Mouse (Mus musculus) pancreas, adult 10 weeks (tissue): ENCODE data around the gene Btbd19. TPM values are rescaled to one million over a fixed set of nuclear protein-coding genes. Genes with fewer than 3 reads are reported as not detected.

Source experiments
- polyA plus RNA-seq: library from polyadenylated mRNA; stranded (reverse); fragments of 350-450 nt; fragmentation: Illumina TruSeq; extraction: RNeasy Lipid Tissue Mini Kit (QIAGEN cat#74804); gene quantifications from one replicate; pipeline ENCODE4 v1.2.3, GENCODE M21; 2015; ENCODE audit warnings: low read depth, low replicate concordance; ENCODE audit not compliant: insufficient read depth

The Btbd19 gene
- 6.5 TPM for polyA plus RNA-seq

DNA sequence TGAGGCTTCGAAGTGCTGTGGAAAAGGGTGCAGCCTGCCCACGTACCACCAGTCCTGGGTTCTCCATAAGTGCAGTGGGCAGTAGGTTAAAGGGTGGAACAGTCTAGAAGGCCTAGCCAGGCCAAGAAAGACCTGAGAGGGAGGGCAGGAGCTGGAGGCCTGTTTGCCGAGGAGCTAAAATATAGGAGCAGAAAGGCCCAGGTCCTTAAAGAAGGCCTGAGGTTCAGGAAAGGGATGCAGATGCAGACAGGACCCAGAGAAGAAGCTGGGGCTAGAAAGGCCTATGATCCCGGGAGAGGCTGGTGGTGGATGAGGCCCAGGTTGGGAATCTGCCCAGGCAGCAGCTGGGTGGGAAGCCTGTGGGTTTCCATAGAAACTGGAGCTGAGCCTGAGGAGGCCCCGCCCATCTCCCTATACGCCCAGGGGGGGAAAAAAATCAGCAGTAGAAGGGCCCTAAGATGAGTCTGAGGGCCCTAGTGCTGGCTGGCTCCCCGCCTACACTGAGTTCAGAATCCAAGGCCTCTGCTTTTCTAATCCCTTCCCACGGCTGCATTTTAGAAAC lies at the start of gene Btbd19:
Gene Btbd19, minus strand, starts transcription at position 378 of the 562 bp plus-strand sequence.

GRCm38 (mm10) chr4:117155792-117156355 lies 30.3 kb upstream of the Btbd19 start, which contains the start of gene Rps8:
Rps8 (minus strand) TSS chr4:117156243.

DNA sequence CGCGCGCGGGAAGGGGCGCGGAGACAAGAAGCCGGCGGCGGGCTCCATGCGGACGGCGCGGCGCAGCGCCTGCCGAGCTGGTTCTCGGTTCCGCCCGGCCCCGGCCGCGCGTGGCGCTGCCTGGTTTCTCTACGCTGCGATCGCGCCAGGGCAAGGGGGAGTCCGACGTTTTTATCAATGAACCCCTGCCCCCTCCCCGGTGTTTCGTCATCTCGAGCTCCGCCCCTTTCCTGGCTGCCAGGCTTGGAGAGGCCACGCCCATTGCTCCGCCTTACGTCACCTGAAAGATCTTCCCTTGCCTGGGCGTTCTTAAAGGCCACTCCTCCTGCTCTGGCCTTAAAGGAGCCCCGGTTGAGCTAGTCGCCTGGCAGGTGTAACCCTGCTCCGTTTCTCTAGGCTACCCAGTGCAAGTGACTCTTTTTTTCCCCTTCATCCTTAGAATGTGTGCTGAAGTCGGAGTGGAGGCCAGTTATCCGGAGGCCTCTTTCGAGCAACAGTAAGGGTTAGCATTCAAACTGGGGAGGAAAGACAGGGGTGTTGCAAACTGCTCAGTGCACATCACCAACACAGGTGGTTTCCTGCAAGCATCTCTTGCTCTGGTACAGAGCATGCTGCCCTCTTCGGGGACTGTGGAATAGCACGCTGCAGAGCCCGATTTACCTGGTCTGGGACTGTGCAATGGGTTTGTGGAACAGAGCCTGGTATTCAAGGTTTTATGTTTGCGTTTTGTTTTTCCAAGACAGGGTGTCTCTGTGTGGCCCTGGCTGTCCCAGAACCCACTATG lies 8.5 kb upstream of the Btbd19 start, which contains the start of gene Plk3:
Gene Plk3, minus strand, starts transcription at position 147 of the 784 bp plus-strand sequence.

DNA sequence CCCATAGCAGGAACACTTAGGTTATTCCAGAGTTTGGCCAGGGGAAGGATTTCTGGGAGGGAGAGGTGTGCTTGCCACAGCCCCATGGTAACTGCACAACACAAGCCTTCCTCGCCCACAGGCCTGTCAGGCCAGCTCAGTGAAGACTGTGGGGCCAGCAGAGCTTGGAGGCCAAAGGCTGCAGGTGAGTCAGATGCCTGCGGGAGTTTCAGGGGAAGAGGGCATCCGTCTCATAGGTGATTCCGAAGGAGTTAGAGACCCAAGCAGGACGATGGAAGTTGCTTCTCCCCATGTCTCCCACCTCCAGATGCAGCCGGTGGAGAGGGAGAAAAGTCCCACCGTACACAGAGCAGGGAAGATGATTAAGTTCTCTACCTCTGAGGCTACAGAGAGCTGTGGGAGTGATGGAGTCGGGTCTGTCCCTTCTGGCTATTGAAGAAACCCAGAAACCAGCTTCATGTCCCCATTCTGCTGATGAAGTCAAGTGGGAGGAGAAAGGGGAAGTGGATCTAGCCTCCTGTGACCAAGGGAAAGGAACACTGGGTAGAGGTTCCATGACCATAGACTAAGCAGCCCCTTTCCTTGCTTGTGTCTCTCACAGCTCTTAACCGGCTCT lies 1.3 kb upstream of the Btbd19 start, which contains the start of gene Tctex1d4:
Gene Tctex1d4, plus strand, starts transcription at position 120 of the 616 bp plus-strand sequence.

GRCm38 (mm10) chr4:117095551-117096452 lies 29.7 kb downstream of the Btbd19 start, which contains the start of gene Ptch2:
Ptch2 (plus strand) TSS chr4:117096075.

Other genes starting within 250 kb of the Btbd19 start
- gene Zswim5, start 248.3 kb downstream of the Btbd19 start, polyA plus RNA-seq: 0.42 TPM
- 26.0 TPM for gene Urod, start 131.3 kb downstream of the Btbd19 start, polyA plus RNA-seq
- 7.8 TPM for gene Hectd3, start 130.4 kb downstream of the Btbd19 start, polyA plus RNA-seq
- 4.9 TPM for gene Eif2b3, start 106.3 kb downstream of the Btbd19 start, polyA plus RNA-seq
- 0.33 TPM for gene Ptch2, start 29.6 kb downstream of the Btbd19 start, polyA plus RNA-seq
- gene Tctex1d4, start 1.1 kb upstream of the Btbd19 start, polyA plus RNA-seq: not detected
- 1.6 TPM for gene Plk3, start 8.2 kb upstream of the Btbd19 start, polyA plus RNA-seq
- 1,006 TPM for gene Rps8, start 30.5 kb upstream of the Btbd19 start, polyA plus RNA-seq
- gene Kif2c, start 56.9 kb upstream of the Btbd19 start, polyA plus RNA-seq: not detected
- gene Tmem53, start 126.2 kb upstream of the Btbd19 start, polyA plus RNA-seq: not detected
- gene Armh1, start 126.4 kb upstream of the Btbd19 start, polyA plus RNA-seq: not detected